Mouse (Mus musculus): ENCODE measurements around the gene Zmiz1.

DNA sequence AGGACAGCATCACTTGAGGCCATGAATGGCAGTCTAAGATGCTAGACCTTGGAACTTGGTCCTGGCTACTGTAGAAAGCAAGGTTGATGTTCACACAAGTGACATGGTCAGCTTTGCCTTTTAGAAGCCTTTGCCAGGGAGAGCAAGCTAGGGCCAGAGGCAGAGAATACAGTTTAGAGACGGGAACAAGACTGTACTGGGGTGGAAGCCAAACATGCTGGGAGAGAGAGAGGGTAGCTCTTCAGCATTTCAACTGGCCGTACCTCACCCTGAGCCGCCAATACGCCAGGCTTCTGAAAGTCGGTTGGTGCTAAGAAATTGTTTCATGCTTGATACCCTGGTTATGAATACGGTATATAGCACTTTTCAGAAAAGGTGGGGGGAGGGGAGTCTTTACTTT, 140.0 kb downstream of the Zmiz1 start:
- TF ChIP-seq CTCF (IDR thresholded peaks at IDR 0.05; ENCODE audit: low read depth) (no peak), EP300 (IDR thresholded peaks at IDR 0.05; ENCODE audit: low read depth) (no peak)
